Mouse (Mus musculus): Measurements from ENCODE around the gene Dmbx1. TPM values are rescaled to one million over a fixed set of nuclear protein-coding genes. Genes with fewer than 3 reads are reported as not detected.

The Dmbx1 gene
- polyA plus RNA-seq, 1 experiment from 2014 or later: not detected

DNA sequence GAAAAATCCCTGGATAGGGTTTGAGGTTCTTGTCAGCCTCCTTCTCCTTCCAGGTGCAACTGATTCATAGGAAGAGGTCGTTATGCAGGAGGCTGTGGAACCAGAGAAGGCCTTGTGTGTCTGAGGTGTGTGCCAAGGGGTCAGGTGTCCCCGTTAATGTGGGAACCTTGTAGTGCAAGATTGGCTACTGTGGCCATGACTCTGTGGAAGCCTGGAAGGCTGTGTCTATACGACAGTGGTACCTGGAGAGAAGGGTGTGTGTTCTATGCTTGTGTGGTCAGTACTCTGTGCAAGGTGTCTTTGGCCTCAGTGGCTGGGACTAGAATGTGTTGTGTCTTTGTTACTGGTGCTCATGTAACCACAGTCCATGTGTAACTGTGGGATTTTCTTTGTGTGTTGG, 955 bp upstream of the Dmbx1 start:
- Histone ChIP-seq H3K4me1 (replicated peaks) (peaks cover 26% of the 10 kb centered on the region; the same call in 1 of the 2 replicates), H3K4me2 (no peak overlapping the region), H3K4me3 (no peak overlapping the region), H3K36me3 (no peaks in the 10 kb centered on the region), H3K27me3 (replicated peaks) (peaks cover 98% of the 10 kb centered on the region), H3K27ac (ENCODE audit: poor library complexity, severe bottlenecking) (no peak overlapping the region), H3K9me3 (replicated peaks) (no peaks in the 10 kb centered on the region), H3K9ac (no peak overlapping the region)
- WGBS: 10% methylated on average over 3 of the region's 3 CpGs
- no peak for ATAC-seq (ENCODE audit: insufficient number of reproducible peaks, low FRiP score)

DNA sequence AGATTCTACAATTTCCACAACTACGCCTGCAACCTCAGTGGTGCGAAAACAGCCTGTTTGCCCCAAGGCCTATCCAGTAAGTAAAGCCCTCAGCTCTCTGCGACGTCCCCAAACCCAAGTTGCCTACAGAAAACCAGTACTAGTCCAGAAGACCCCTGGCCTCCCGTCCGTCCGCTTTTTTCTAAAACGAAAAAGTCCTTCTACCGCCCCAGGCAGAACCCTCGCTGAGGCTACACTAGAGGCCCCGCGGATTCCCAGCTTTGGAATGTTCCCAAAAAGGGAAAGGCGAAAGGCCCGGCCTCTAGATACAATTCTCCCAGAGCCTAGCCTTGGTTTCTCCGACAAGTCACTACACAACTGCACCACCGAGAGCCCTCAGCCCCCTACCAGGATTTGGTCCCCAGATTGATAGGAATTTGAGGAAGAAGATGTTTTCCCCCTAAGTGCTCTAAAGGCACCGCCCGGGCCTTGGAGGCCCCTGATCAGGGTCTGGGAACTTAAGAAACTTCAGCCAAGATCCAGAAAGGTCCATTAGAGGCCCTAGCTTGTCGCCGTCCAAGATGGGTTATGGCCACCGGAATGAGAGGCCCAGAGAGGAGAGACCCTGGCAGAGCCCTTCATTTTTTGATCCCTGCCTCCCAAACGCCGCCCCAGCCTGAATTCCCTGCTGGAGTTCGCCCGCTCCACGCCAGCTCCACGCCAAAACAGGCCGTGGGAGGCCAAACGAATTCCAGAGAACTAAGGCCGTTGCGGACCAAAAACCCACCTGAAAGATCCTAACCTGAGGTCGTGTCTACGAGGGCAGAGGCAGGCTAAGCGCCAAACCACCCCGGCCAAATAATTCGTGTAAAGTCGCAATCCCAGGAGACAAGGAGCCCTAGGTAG, 1.2 kb downstream of the Dmbx1 start:
- H3K9ac ChIP-seq: no peak overlapping the region
- no peak overlapping the region for H3K27ac ChIP-seq (ENCODE audit: poor library complexity, severe bottlenecking)
- WGBS: 3% methylated on average over 37 of the region's 37 CpGs
- 0 out of 2 replicates have a peak overlapping the region, but pooled peaks have one; percentile 50 for H3K4me3 ChIP-seq
- H3K4me2 ChIP-seq: peak overlapping the region; percentile 78; the same call in 1 of the 2 replicates
- H3K9me3 ChIP-seq (replicated peaks): no peaks in the 10 kb centered on the region
- ATAC-seq (ENCODE audit: insufficient number of reproducible peaks, low FRiP score): no peak
- H3K27me3 ChIP-seq (replicated peaks): peaks cover 98% of the 10 kb centered on the region
- no peaks in the 10 kb centered on the region for H3K36me3 ChIP-seq
- H3K4me1 ChIP-seq (replicated peaks): peaks cover 24% of the 10 kb centered on the region; the same call in 1 of the 2 replicates

DNA sequence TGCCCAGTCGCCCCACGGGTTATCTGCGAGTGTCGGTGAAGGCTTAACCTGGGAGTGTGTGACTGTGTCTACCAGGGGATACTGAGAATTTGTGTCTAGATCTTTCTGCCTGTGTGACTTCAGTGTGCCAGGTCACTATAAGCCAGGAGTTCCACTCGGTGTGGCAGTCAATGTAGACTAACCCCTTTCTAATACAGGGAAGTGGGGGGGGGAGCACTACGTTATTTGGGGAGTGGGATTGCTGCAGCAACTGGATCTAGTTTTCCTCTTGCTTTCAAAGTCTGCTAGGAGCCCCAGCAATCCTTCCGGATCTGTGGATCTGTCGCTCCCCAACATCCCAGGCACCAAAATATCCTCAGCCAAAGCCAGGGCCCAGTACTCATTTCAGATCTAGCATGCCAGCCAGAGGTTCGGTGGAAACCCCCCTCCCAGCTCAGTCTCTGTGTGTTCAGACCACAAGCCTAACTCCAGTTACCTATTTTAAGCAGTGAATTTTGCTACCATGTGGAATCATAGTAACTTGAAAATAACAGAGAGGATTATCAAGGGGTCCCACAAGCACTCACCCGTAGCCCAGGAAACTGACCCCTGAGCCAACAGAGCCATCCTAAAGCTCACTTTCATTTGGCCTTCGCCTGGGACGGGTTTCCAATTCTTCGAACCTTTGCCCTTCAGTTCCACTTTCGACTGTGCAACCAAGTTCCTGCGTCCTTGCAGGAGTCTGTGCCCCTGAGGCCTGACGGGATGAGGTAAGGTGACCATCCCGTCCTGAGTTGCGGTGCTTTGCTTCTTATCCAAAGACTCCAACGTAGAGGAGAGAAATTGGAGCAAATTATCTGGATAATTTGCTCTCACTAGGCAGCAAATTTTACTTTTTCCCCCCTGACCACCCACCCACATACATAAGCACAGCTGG, 2.4 kb downstream of the Dmbx1 start:
- peaks cover 98% of the 10 kb centered on the region for H3K27me3 ChIP-seq (replicated peaks)
- H3K27ac ChIP-seq (ENCODE audit: poor library complexity, severe bottlenecking): no peak overlapping the region
- H3K9me3 ChIP-seq (replicated peaks): no peaks in the 10 kb centered on the region
- H3K4me3 ChIP-seq: peak overlapping the region; percentile 14; the same call in 1 of the 2 replicates
- no peak for ATAC-seq (ENCODE audit: insufficient number of reproducible peaks, low FRiP score)
- no peaks in the 10 kb centered on the region for H3K36me3 ChIP-seq
- H3K4me1 ChIP-seq (replicated peaks): peaks cover 24% of the 10 kb centered on the region; the same call in 1 of the 2 replicates
- no peak overlapping the region for H3K9ac ChIP-seq
- H3K4me2 ChIP-seq: no peak overlapping the region
- 5% methylated on average over 19 of the region's 19 CpGs for WGBS

DNA sequence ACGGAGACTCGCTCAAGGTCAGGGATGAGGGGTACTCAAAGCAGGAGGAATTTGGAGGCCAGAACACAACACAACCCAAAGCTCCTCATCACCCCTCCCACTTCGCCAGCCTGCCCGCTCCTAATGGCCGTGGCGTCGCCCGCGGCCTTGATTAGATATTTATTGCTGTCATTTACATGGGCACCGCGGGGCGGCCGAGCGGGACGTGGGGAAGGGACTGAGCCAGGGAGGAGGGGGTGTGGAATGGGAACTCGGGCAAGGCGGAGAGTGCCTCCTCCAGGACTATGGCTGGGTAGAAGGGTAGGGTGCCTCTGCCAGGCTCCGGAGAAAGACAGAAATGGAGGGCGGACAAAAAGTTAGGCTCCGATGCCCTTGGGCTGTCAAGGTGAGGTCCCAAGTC, 3.1 kb downstream of the Dmbx1 start:
- no peaks in the 10 kb centered on the region for H3K9me3 ChIP-seq (replicated peaks)
- H3K36me3 ChIP-seq: no peaks in the 10 kb centered on the region
- H3K27me3 ChIP-seq (replicated peaks): peaks cover 98% of the 10 kb centered on the region
- H3K4me2 ChIP-seq: peak overlapping the region; percentile 44
- peaks cover 24% of the 10 kb centered on the region; the same call in 1 of the 2 replicates for H3K4me1 ChIP-seq (replicated peaks)
- H3K9ac ChIP-seq: no peak overlapping the region
- WGBS: 1% methylated on average over 20 of the region's 20 CpGs
- H3K27ac ChIP-seq (ENCODE audit: poor library complexity, severe bottlenecking): no peak overlapping the region
- ATAC-seq (ENCODE audit: insufficient number of reproducible peaks, low FRiP score): no peak
- H3K4me3 ChIP-seq: peak overlapping the region; percentile 14

DNA sequence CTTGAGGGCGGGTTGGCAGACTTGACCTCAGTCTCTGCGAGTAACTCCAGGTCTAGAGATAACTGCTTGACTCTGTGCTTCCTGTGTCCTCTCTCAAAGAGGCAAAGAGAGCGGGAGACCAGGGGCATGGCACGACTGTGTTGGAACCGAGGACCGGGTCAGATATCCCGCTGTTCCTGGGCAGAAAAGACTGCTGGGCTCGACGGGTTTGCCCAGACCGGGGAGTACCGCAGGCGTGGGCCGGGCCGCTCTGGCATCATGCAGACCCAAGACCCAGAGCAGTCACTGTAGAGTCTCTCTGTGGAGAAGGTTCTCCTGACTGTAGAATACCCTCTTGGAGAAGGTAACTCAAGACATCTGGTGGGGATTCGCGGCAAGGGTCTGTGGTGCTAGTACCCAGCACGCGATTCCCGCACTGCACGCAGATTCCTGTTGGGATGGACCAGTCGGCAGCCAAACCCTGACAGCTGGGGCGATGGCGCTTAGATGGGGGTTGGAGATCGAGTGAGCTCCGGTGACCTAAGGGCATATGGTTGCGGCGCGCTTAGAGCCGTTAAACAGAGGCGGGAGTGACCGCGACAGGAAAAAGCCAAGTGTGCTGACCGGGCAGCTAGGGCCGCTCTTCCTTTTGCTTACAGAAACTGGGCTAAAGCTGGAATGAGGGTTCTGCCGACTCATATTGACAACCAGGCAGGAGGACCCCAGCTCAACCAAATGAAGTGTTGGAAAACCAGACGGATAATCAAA, 3.7 kb downstream of the Dmbx1 start:
- ATAC-seq (ENCODE audit: insufficient number of reproducible peaks, low FRiP score): no peak
- WGBS: under 1% methylated on average over 36 of the region's 36 CpGs
- no peaks in the 10 kb centered on the region for H3K9me3 ChIP-seq (replicated peaks)
- H3K36me3 ChIP-seq: no peaks in the 10 kb centered on the region
- peaks cover 98% of the 10 kb centered on the region for H3K27me3 ChIP-seq (replicated peaks)
- no peak overlapping the region for H3K9ac ChIP-seq
- peak overlapping the region; percentile 44 for H3K4me2 ChIP-seq
- H3K4me3 ChIP-seq: peak overlapping the region; percentile 14
- H3K27ac ChIP-seq (ENCODE audit: poor library complexity, severe bottlenecking): no peak overlapping the region
- H3K4me1 ChIP-seq (replicated peaks): peaks cover 24% of the 10 kb centered on the region; the same call in 1 of the 2 replicates

DNA sequence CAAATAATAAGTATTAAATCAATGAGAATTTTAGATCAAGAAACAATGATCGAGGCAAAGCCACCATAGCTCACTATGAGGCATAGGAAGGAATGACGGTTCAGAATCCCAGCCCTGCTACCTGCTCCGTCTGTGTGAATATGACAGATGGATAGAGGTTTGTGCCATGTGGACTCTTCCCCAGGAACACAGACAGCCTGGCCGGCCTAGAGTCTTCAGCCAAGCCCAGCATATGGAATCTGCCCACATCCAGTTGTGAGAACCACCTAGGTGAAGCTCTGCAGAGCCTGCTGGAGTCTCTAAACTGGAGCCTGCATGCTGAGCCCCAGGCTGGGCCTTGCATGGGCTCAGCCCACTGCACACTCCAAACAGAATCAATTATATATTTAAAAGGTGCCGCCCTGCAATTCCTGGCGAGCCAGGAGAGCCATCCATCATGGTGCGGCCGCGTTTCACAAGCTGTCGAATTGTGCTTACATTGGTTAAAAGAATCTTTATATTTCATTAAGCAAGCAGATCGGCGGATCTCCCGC, 8.1 kb downstream of the Dmbx1 start:
- ATAC-seq (ENCODE audit: insufficient number of reproducible peaks, low FRiP score): no peak
- H3K9me3 ChIP-seq (replicated peaks): no peaks in the 10 kb centered on the region
- no peaks in the 10 kb centered on the region for H3K36me3 ChIP-seq
- no peak overlapping the region for H3K27ac ChIP-seq (ENCODE audit: poor library complexity, severe bottlenecking)
- 49% methylated on average over 13 of the region's 13 CpGs for WGBS
- no peak overlapping the region for H3K4me2 ChIP-seq
- H3K4me1 ChIP-seq (replicated peaks): peaks cover 9% of the 10 kb centered on the region; the same call in 1 of the 2 replicates
- H3K9ac ChIP-seq: no peak overlapping the region
- peaks cover 99% of the 10 kb centered on the region for H3K27me3 ChIP-seq (replicated peaks)
- H3K4me3 ChIP-seq: no peak overlapping the region

DNA sequence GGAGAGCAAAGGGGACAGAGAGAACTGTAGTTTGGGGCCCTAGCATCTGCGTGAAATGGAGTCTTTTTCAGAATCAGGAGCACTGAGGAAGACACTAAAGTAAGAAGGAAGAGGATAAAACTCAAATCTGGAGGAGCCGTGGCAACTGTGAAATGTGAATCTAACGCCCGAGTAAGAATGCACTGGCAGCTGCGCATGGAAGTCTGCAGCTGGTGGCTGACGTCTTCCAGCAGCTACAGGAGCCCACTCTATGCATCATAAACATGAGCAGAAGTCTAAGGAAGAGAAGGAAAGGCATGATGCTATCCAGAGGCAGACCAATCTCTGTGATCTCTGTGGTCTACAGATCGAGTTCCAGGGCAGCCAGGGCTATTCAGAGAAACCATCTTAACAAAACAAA, 12.1 kb downstream of the Dmbx1 start:
- Histone ChIP-seq H3K36me3 (no peaks in the 10 kb centered on the region), H3K9ac (no peak overlapping the region), H3K27me3 (replicated peaks) (peaks cover 95% of the 10 kb centered on the region), H3K4me1 (replicated peaks) (no peaks in the 10 kb centered on the region), H3K9me3 (replicated peaks) (no peaks in the 10 kb centered on the region), H3K27ac (ENCODE audit: poor library complexity, severe bottlenecking) (no peak overlapping the region), H3K4me3 (no peak overlapping the region), H3K4me2 (no peak overlapping the region)
- no peak for ATAC-seq (ENCODE audit: insufficient number of reproducible peaks, low FRiP score)
- 47% methylated on average over 7 of the region's 7 CpGs for WGBS

DNA sequence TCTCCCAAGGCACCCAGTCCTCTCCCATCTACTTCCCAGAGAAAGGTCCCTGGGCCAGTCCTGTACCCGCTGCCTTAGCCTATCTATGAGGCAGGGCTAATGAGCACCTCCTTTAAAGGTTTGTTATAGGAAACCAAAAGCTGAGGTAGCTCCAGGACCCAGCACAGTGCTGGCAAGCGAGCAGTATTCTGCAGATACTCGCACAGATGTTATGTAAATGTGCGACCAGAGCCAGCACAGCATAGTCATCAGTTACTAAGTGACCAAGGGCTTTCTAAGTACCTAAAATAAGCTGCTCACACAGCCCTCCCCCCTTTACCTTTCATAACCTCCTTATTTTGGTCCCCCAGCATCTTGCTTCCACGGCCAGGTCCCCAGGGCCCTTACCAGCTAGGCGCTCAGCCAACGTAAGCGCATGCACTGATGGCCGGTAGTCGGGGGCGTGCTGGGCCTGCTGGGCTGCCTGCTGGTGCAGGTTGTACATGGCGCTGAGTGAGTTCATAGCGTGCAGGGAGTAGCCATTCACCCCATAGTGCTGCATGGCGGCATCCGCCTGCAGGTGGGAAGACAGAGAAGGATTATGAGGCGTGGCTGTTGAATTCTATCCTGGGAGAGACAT, 16.4 kb downstream of the Dmbx1 start:
- no peaks in the 10 kb centered on the region for H3K4me1 ChIP-seq (replicated peaks)
- no peak overlapping the region for H3K9ac ChIP-seq
- H3K4me2 ChIP-seq: no peak overlapping the region
- no peaks in the 10 kb centered on the region for H3K9me3 ChIP-seq (replicated peaks)
- ATAC-seq (ENCODE audit: insufficient number of reproducible peaks, low FRiP score): no peak
- no peaks in the 10 kb centered on the region for H3K36me3 ChIP-seq
- no peak overlapping the region for H3K27ac ChIP-seq (ENCODE audit: poor library complexity, severe bottlenecking)
- H3K27me3 ChIP-seq (replicated peaks): peaks cover 91% of the 10 kb centered on the region
- H3K4me3 ChIP-seq: no peak overlapping the region
- 64% methylated on average over 16 of the region's 16 CpGs for WGBS

DNA sequence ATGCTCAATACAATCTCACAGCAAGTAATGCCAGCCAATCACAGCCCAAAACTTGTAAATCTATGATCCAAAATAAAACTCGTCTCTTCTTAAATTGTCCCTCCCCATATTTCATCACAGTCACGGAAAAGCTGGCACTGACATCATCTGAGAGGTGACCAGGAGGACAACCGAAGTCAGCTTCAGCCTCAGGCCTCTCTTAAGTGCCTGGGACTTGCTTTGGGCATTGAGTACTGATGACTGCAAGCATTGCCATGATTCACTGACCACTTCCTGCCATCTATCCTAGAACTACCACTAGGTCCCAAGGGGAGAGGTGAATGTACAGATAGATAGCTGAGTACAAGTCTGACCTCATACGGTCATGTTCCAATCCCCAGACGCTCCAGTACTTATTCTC, 17.0 kb downstream of the Dmbx1 start:
- H3K4me2 ChIP-seq: no peak overlapping the region
- H3K9ac ChIP-seq: no peak overlapping the region
- H3K36me3 ChIP-seq: no peaks in the 10 kb centered on the region
- ATAC-seq (ENCODE audit: insufficient number of reproducible peaks, low FRiP score): no peak
- 72% methylated on average over 5 of the region's 5 CpGs for WGBS
- no peaks in the 10 kb centered on the region for H3K4me1 ChIP-seq (replicated peaks)
- no peaks in the 10 kb centered on the region for H3K9me3 ChIP-seq (replicated peaks)
- peaks cover 91% of the 10 kb centered on the region for H3K27me3 ChIP-seq (replicated peaks)
- H3K4me3 ChIP-seq: no peak overlapping the region
- no peak overlapping the region for H3K27ac ChIP-seq (ENCODE audit: poor library complexity, severe bottlenecking)

DNA sequence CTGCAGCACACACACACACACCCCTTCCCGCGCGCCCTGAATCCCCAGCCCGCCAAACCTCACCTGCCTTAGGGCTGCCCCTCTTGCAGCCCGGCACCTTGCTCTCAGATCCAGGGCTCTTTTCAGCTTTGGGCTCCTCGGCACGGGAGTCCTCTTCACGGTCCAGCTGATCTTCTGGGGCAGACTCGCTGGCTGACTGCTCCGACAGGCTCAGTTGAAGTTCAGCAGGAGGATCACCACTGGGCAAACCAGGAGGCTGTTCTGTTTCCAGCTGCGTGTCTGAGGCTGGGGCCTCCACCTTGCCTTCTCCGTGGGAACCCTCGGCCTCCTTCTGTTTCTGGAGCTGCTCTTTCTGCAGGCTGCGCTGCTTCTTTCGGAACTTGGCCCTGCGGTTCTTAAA, 19.8 kb downstream of the Dmbx1 start:
- Histone ChIP-seq H3K36me3 (no peaks in the 10 kb centered on the region), H3K4me3 (no peak overlapping the region), H3K9ac (no peak overlapping the region), H3K27me3 (replicated peaks) (peaks cover 88% of the 10 kb centered on the region), H3K27ac (ENCODE audit: poor library complexity, severe bottlenecking) (no peak overlapping the region), H3K4me2 (no peak overlapping the region), H3K4me1 (replicated peaks) (no peaks in the 10 kb centered on the region), H3K9me3 (replicated peaks) (no peaks in the 10 kb centered on the region)
- 78% methylated on average over 16 of the region's 16 CpGs for WGBS
- ATAC-seq (ENCODE audit: insufficient number of reproducible peaks, low FRiP score): no peak

Data from heart, embryonic 12.5 days (tissue).